Mouse (Mus musculus) C2C12 (cell line): ENCODE data around the gene Gm10282.

ENCODE experiments used
- CEBPB ChIP-seq: IDR thresholded peaks from one replicate; pipeline ENCODE4 v1.6.1; 2011; ENCODE audit warnings: low read depth, mild to moderate bottlenecking, control low read depth, moderate library complexity
- CTCF ChIP-seq: IDR thresholded peaks from one replicate; pipeline ENCODE4 v1.5.1; 2011; ENCODE audit not compliant: control insufficient read depth, insufficient read depth, insufficient read length
- USF1 ChIP-seq: IDR thresholded peaks from one replicate; pipeline ENCODE4 v1.6.1; 2011; ENCODE audit warnings: low read depth, mild to moderate bottlenecking, control low read depth, moderate library complexity

DNA sequence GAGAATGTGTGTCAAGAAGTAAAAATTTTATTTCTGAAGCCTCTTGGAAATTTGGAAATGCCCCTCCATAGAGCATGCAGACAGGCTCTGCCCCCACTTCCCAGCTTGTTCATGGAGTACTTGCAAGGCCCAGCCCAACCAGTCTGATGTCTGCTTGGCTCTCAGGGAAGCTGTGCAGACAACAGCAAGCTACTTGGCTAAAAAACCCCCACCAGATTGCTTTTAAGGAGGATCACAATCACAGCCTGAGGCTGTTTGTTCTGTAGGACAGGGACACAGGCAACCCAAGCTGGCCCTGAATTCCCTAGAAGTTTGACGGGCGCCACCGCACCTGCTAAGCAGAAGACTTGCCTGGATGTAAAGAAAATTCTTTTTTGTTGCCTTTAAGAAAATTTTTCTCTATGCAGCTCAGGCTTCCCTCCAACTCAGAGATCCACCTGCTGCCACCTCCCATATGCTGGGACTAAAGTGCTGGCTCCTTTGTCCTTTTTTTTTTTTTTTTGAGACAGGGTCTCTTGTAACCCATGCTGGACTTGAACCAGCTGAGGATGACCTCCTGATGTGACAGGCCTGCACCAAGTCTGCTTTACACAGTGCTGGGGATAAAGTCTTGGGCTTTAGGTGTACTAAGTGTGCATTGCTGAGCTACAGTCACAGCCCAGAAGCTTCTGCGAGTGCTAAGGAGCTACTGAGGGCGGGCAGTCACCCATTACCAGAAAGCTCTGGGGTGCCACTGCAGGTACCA is 37.7 kb upstream of the Gm10282 start:
- TF ChIP-seq CTCF (no peak), USF1 (no peak), CEBPB (no peak)
